Mouse (Mus musculus): ENCODE data around the gene Cyth1. TPM values are rescaled to one million over a fixed set of nuclear protein-coding genes. Genes with fewer than 3 reads are reported as not detected.

Gene Cyth1
- total RNA-seq, 2 experiments from 2014 or later = 28.4 to 32.2 TPM

GRCm38 (mm10) chr11:118156480-118157060 lies 91.8 kb downstream of the Cyth1 start:
- DNase-seq (ENCODE audit: low spot score in 2 of 2) = no peak

- no peak for DNase-seq (ENCODE audit: low spot score in 2 of 2)
Observed at GRCm38 (mm10) chr11:118152964-118153363, 95.4 kb downstream of the Cyth1 start.

GRCm38 (mm10) chr11:118151423-118152180 lies 96.8 kb downstream of the Cyth1 start:
- DNase-seq (ENCODE audit: low spot score in 2 of 2) = no peak

GRCm38 (mm10) chr11:118150115-118150701 lies 98.2 kb downstream of the Cyth1 start:
- DNase-seq (ENCODE audit: low spot score in 2 of 2) = no peak

GRCm38 (mm10) chr11:118147877-118148637 lies 100.3 kb downstream of the Cyth1 start:
- DNase-seq (ENCODE audit: low spot score in 2 of 2) = no peak

GRCm38 (mm10) chr11:118146446-118146845 lies 101.9 kb downstream of the Cyth1 start:
- no peak for DNase-seq (ENCODE audit: low spot score in 2 of 2)

- DNase-seq (ENCODE audit: low spot score in 2 of 2) = no peak
Observed at GRCm38 (mm10) chr11:118145771-118146351, 102.5 kb downstream of the Cyth1 start.

GRCm38 (mm10) chr11:118145092-118145491 lies 103.3 kb downstream of the Cyth1 start:
- no peak for DNase-seq (ENCODE audit: low spot score in 2 of 2)

GRCm38 (mm10) chr11:118143731-118144130 lies 104.7 kb downstream of the Cyth1 start:
- no peak for DNase-seq (ENCODE audit: low spot score in 2 of 2)

- DNase-seq (ENCODE audit: low spot score in 2 of 2) = no peak
Observed at GRCm38 (mm10) chr11:118142547-118143165, 105.7 kb downstream of the Cyth1 start.

GRCm38 (mm10) chr11:118140771-118141565 lies 107.4 kb downstream of the Cyth1 start:
- DNase-seq (ENCODE audit: low spot score in 2 of 2) = no peak

GRCm38 (mm10) chr11:118138347-118138746 lies 110.0 kb downstream of the Cyth1 start:
- DNase-seq (ENCODE audit: low spot score in 2 of 2) = no peak

GRCm38 (mm10) chr11:118136172-118136632 lies 112.2 kb downstream of the Cyth1 start:
- DNase-seq (ENCODE audit: low spot score in 2 of 2) = no peak

GRCm38 (mm10) chr11:118135271-118135670 lies 113.1 kb downstream of the Cyth1 start:
- no peak for DNase-seq (ENCODE audit: low spot score in 2 of 2)

GRCm38 (mm10) chr11:118133752-118134169 lies 114.6 kb downstream of the Cyth1 start:
- DNase-seq (ENCODE audit: low spot score in 2 of 2) = no peak

GRCm38 (mm10) chr11:118133133-118133751 lies 115.2 kb downstream of the Cyth1 start:
- no peak for DNase-seq (ENCODE audit: low spot score in 2 of 2)

GRCm38 (mm10) chr11:118132136-118132535 lies 116.3 kb downstream of the Cyth1 start:
- no peak for DNase-seq (ENCODE audit: low spot score in 2 of 2)

GRCm38 (mm10) chr11:118130534-118130933 lies 117.9 kb downstream of the Cyth1 start, which contains the start of gene Dnah17:
Gene Dnah17 (minus strand): TSS chr11:118130634.
- no peak for DNase-seq (ENCODE audit: low spot score in 2 of 2)

GRCm38 (mm10) chr11:118129812-118130211 lies 118.6 kb downstream of the Cyth1 start:
- no peak for DNase-seq (ENCODE audit: low spot score in 2 of 2)

Data from gastrocnemius, postnatal 4 days (tissue).